47 mouse cellular contexts compared by ENCODE assay signal in genomic region chr17:64816298-64816697, GRCm38 (mm10). TPM values are rescaled to one million over a fixed set of nuclear protein-coding genes. Genes with fewer than 3 reads are reported as not detected.
"Had no signal": no experiment of that assay in that cellular context is flagged by ENCODE, and none has a peak within 500 bp of the region (broad histone marks: within the 10 kb centered on the region; RNA-seq: fewer than 3 reads in every experiment).

No protein-coding gene starts in this region.

- H3K27me3 ChIP-seq: limb, embryonic 12.5 days; limb, embryonic 13.5 days; limb, embryonic 15.5 days; liver, embryonic 12.5 days; liver, embryonic 13.5 days; liver, embryonic 15.5 days; lung, embryonic 15.5 days; megakaryocyte, embryonic 14.5 days; midbrain, embryonic 12.5 days; midbrain, embryonic 13.5 days; midbrain, embryonic 15.5 days; neural tube, embryonic 12.5 days had no signal

- H3K27ac ChIP-seq: limb, embryonic 10.5 days; limb, embryonic 12.5 days; limb, embryonic 13.5 days; limb, embryonic 15.5 days; liver, embryonic 12.5 days; liver, embryonic 13.5 days; liver, embryonic 14.5 days; liver, embryonic 15.5 days; lung, embryonic 15.5 days; macrophage; midbrain, embryonic 10.5 days; midbrain, embryonic 12.5 days; midbrain, embryonic 13.5 days; midbrain, embryonic 15.5 days; neural tube, embryonic 12.5 days had no signal

- H3K4me3 ChIP-seq: limb, embryonic 10.5 days; limb, embryonic 12.5 days; limb, embryonic 13.5 days; limb, embryonic 15.5 days; liver, embryonic 12.5 days; liver, embryonic 13.5 days; liver, embryonic 15.5 days; lung, embryonic 15.5 days; megakaryocyte, embryonic 14.5 days; midbrain, embryonic 10.5 days; midbrain, embryonic 12.5 days; midbrain, embryonic 13.5 days; midbrain, embryonic 15.5 days; myocyte; neural tube, embryonic 12.5 days had no signal

- H3K9me3 ChIP-seq: limb, embryonic 10.5 days; limb, embryonic 12.5 days; limb, embryonic 13.5 days; limb, embryonic 15.5 days; liver, embryonic 12.5 days; liver, embryonic 13.5 days; liver, embryonic 15.5 days; lung, embryonic 15.5 days; midbrain, embryonic 10.5 days; midbrain, embryonic 12.5 days; midbrain, embryonic 13.5 days; midbrain, embryonic 15.5 days; neural tube, embryonic 12.5 days had no signal

- DNase-seq: left cerebral cortex, postnatal 4 days; liver; liver, embryonic 13.5 days; liver, postnatal 0 days; lung, adult 18-20 months; lung, adult 2 months; lung, embryonic 14.5 days; lung, postnatal 10 days; lung, postnatal 14 days; lung, postnatal 36 days; lung, postnatal 4 days; midbrain, embryonic 14.5 days had no signal

- H3K4me1 ChIP-seq: limb, embryonic 10.5 days; limb, embryonic 12.5 days; limb, embryonic 13.5 days; limb, embryonic 15.5 days; liver, embryonic 12.5 days; liver, embryonic 13.5 days; liver, embryonic 15.5 days; lung, embryonic 15.5 days; midbrain, embryonic 10.5 days; midbrain, embryonic 15.5 days; neural tube, embryonic 12.5 days had no signal

- H3K4me2 ChIP-seq: limb, embryonic 12.5 days; limb, embryonic 13.5 days; limb, embryonic 15.5 days; liver, embryonic 11.5 days; liver, embryonic 12.5 days; liver, embryonic 13.5 days; liver, embryonic 15.5 days; lung, embryonic 14.5 days; lung, embryonic 15.5 days; midbrain, embryonic 11.5 days; midbrain, embryonic 12.5 days; midbrain, embryonic 13.5 days; midbrain, embryonic 15.5 days; neural tube, embryonic 12.5 days had no signal

- H3K9ac ChIP-seq: limb, embryonic 12.5 days; limb, embryonic 13.5 days; limb, embryonic 15.5 days; liver, embryonic 12.5 days; liver, embryonic 13.5 days; liver, embryonic 14.5 days; liver, embryonic 15.5 days; liver, postnatal 0 days; lung, embryonic 14.5 days; lung, embryonic 15.5 days; midbrain, embryonic 12.5 days; midbrain, embryonic 13.5 days; midbrain, embryonic 15.5 days; neural tube, embryonic 12.5 days had no signal

- ATAC-seq: liver, embryonic 12.5 days; liver, postnatal 0 days; lung, postnatal 0 days; midbrain, embryonic 13.5 days; midbrain, embryonic 15.5 days; midbrain, embryonic 16.5 days had no signal

- H3K36me3 ChIP-seq: limb, embryonic 10.5 days; limb, embryonic 12.5 days; limb, embryonic 13.5 days; limb, embryonic 15.5 days; liver, embryonic 12.5 days; liver, embryonic 13.5 days; liver, embryonic 15.5 days; lung, embryonic 15.5 days; midbrain, embryonic 10.5 days; midbrain, embryonic 12.5 days; midbrain, embryonic 13.5 days; midbrain, embryonic 15.5 days; neural tube, embryonic 12.5 days had no signal

RNA-seq across cellular contexts. Expression of gene 4930583I09Rik, which starts 19.6 kb away (rescaled TPM):
- total RNA-seq: left cerebral cortex, postnatal 10 days; left cerebral cortex, postnatal 14 days; left cerebral cortex, postnatal 25 days; left cerebral cortex, postnatal 36 days; left cerebral cortex, postnatal 4 days; liver, adult 2 months; megakaryocyte progenitor cell, adult 5-6 weeks; megakaryocyte, adult 5-6 weeks; megakaryocyte-erythroid progenitor cell, adult 5-6 weeks; midbrain, postnatal 0 days; monocyte, adult 5-6 weeks had no signal
- polyA plus RNA-seq: limb, embryonic 10.5 days; limb, embryonic 11.5 days; limb, embryonic 12.5 days; limb, embryonic 13.5 days; limb, embryonic 14.5 days; limb, embryonic 15.5 days; liver, adult 2 months; liver, embryonic 11.5 days; liver, embryonic 12.5 days; liver, embryonic 13.5 days; liver, embryonic 14.5 days; liver, embryonic 15.5 days; liver, embryonic 16.5 days; liver, postnatal 0 days; lung, adult 2 months; lung, embryonic 14.5 days; lung, embryonic 15.5 days; lung, embryonic 16.5 days; lung, postnatal 0 days; macrophage; midbrain, embryonic 10.5 days; midbrain, embryonic 11.5 days; midbrain, embryonic 12.5 days; midbrain, embryonic 13.5 days; midbrain, embryonic 14.5 days; midbrain, embryonic 15.5 days; midbrain, embryonic 16.5 days; midbrain, postnatal 0 days; neural tube, embryonic 11.5 days; neural tube, embryonic 12.5 days had no signal
